Mouse (Mus musculus): ENCODE data around the gene Ubl4b. TPM values are rescaled to one million over a fixed set of nuclear protein-coding genes. Genes with fewer than 3 reads are reported as not detected.

Gene Ubl4b
- total RNA-seq, 2 experiments from 2014 or later: not detected

GRCm38 (mm10) chr3:107505464-107506367 lies 49.2 kb downstream of the Ubl4b start:
- no peak; the same call in 1 of the 2 replicates for TF ChIP-seq CTCF (conservative IDR thresholded peaks at IDR 0.05)
- H3K27ac ChIP-seq: peak overlapping the region; percentile 94
- H3K4me3 ChIP-seq: no peak overlapping the region; the same call in 1 of the 2 replicates
- peak; percentile 48 to 69 for DNase-seq (ENCODE audit: low spot score in 2 of 2)

DNA sequence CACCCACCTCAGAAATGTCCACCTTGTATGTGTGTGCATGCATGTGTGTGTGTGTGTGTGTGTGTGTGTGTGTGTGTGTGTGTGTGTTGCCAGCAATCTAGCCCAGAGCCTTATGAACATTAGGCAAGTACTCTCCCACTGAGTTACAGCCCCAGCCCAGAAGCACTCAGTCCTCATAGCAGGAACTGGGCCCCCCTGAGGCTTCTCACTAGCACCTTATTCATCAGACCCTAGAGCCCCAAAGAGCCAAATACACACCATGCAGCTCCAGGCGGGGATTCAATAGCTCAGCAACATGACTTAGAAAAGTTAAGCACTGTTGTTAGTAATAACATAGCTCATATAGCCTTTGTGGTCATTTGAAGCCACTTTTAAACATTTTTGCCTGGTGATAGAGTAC lies 50.3 kb downstream of the Ubl4b start:
- no peak for TF ChIP-seq CTCF (conservative IDR thresholded peaks at IDR 0.05)

DNA sequence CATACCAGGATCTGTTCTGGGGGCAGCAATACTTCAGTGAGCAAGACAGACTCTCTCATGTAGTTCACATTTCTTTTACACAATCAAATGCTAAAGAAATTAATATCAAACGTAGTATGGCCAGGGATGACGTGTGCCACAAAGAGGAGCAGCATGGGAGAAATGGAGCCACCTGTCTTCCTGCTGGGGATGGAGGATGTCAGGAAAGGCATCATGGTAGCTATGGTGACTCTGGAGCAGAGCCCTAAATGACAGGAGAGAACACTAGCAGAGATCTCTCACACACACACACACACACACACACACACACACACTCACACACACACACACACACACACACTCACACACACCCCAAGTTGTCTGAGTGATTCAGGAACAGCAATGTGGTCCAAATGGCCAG lies 51.2 kb downstream of the Ubl4b start:
- no peak for DNase-seq (ENCODE audit: low spot score in 2 of 2)
- no peak for TF ChIP-seq CTCF (conservative IDR thresholded peaks at IDR 0.05)
- peak overlapping the region; percentile 78; the same call in 1 of the 2 replicates for H3K27ac ChIP-seq
- H3K4me3 ChIP-seq: no peak overlapping the region

More for the DNA sequence above, 50.3 kb downstream of the Ubl4b start:
- no peak for DNase-seq (ENCODE audit: low spot score in 2 of 2)
- Histone ChIP-seq H3K27ac (peak overlapping the region; percentile 94), H3K4me3 (no peak overlapping the region)

Other genes with a start within 250 kb of the Ubl4b start
- gene Rbm15, start 221.4 kb downstream of the Ubl4b start, total RNA-seq (2021): 10 to 100 TPM; 26.8 to 30.1 TPM
- 10 to 100 TPM; 59.1 to 62.3 TPM for gene Kcnc4, start 95.5 kb downstream of the Ubl4b start, total RNA-seq (2021)
- gene Slc6a17, start 37.1 kb downstream of the Ubl4b start, total RNA-seq (2021): 100 to 1,000 TPM; 276 to 290 TPM
- under 1 TPM; 0.56 to 0.84 TPM for gene Alx3, start 40.0 kb upstream of the Ubl4b start, total RNA-seq (2021)
- not detected for gene Gm10961, start 76.2 kb upstream of the Ubl4b start, total RNA-seq (2021)
- gene Strip1, start 76.6 kb upstream of the Ubl4b start, total RNA-seq (2021): 10 to 100 TPM; 74.5 to 79.2 TPM
- gene Ahcyl1, start 141.5 kb upstream of the Ubl4b start, total RNA-seq (2021): 100 to 1,000 TPM; 338 to 346 TPM
- 10 to 100 TPM; 20.4 to 20.5 TPM for gene Csf1, start 205.4 kb upstream of the Ubl4b start, total RNA-seq (2021)